Mouse (Mus musculus): ENCODE data around the gene H2-T3. TPM values are rescaled to one million over a fixed set of nuclear protein-coding genes. Genes with fewer than 3 reads are reported as not detected.

The H2-T3 gene
- total RNA-seq, 1 experiment from 2014 or later, result 0.44 TPM

Other genes starting within 250 kb of the H2-T3 start
- 92.5 and 100 TPM in 2 replicates for gene Abcf1, start 220.5 kb downstream of the H2-T3 start, total RNA-seq (2021)
- 42.7 and 48.7 TPM in 2 replicates for gene Gnl1, start 210.4 kb downstream of the H2-T3 start, total RNA-seq (2021)
- 24.3 and 24.7 TPM in 2 replicates for gene Prr3, start 210.1 kb downstream of the H2-T3 start, total RNA-seq (2021)
- 4.6 and 8.2 TPM in 2 replicates for gene H2-T24, start 169.7 kb downstream of the H2-T3 start, total RNA-seq (2021)
- 44.2 and 52.7 TPM in 2 replicates for gene H2-T23, start 157.4 kb downstream of the H2-T3 start, total RNA-seq (2021)
- 23.3 and 27.6 TPM in 2 replicates for gene H2-T22, start 147.5 kb downstream of the H2-T3 start, total RNA-seq (2021)
- not detected in 2 replicates for gene Gm6034, start 147.3 kb downstream of the H2-T3 start, total RNA-seq (2021)
- 2.2 and 3.0 TPM in 2 replicates for gene Gm11127, start 131.9 kb downstream of the H2-T3 start, total RNA-seq (2021)
- gene Gm19684, start 68.6 kb downstream of the H2-T3 start, total RNA-seq (2021), result 0.26 and 0.34 TPM in 2 replicates
- not detected in 2 replicates for gene Gm7030, start 60.9 kb downstream of the H2-T3 start, total RNA-seq (2021)
- gene Gm8909, start 21.8 kb downstream of the H2-T3 start, total RNA-seq (2021), result not detected in 2 replicates
- 44.2 and 47.9 TPM in 2 replicates for gene Rpp21, start 67.8 kb upstream of the H2-T3 start, total RNA-seq (2021)
- gene Trim39, start 82.0 kb upstream of the H2-T3 start, total RNA-seq (2021), result 15.6 and 18.4 TPM in 2 replicates
- not detected in 2 replicates for gene H2-M10.2, start 96.2 kb upstream of the H2-T3 start, total RNA-seq (2021)
- gene H2-M10.1, start 135.9 kb upstream of the H2-T3 start, total RNA-seq (2021), result not detected in 2 replicates
- not detected in 2 replicates for gene H2-M10.3, start 178.1 kb upstream of the H2-T3 start, total RNA-seq (2021)